Mouse (Mus musculus): ENCODE measurements around the gene Ranbp17. TPM values are rescaled to one million over a fixed set of nuclear protein-coding genes. Genes with fewer than 3 reads are reported as not detected.

Ranbp17 gene
- polyA plus RNA-seq, 1 experiment from 2014 or later, result 3.1 TPM

DNA sequence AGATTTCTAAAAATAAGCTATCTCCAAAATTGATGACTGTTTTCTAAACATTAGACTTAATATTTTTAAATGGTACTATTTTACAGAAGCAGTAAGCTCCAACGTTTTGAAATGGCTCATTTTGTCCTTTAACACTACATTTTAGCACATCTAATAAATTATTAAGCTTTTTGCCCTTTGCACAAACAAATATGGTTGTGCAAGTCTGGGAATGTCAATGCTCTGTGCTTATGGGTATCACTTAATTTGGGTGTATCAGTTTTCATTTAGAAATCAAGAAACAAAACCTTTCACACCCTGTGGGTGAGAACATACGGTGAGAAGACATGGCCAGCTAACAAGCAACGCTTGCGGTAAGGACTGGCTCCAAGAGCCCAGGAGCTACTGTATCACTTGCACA lies 108.9 kb downstream of the Ranbp17 start:
- Histone ChIP-seq H3K4me1 (replicated peaks) (no peaks in the 10 kb centered on the region), H3K9ac (no peak overlapping the region), H3K27ac (no peak overlapping the region), H3K36me3 (no peaks in the 10 kb centered on the region), H3K4me2 (no peak overlapping the region), H3K27me3 (no peaks in the 10 kb centered on the region), H3K9me3 (replicated peaks) (no peaks in the 10 kb centered on the region), H3K4me3 (no peak overlapping the region)
- no peak for ATAC-seq (replicated peaks; ENCODE audit: insufficient number of reproducible peaks, insufficient read depth, low FRiP score, low read depth)
- WGBS, result 82% methylated on average over 4 of the region's 4 CpGs

DNA sequence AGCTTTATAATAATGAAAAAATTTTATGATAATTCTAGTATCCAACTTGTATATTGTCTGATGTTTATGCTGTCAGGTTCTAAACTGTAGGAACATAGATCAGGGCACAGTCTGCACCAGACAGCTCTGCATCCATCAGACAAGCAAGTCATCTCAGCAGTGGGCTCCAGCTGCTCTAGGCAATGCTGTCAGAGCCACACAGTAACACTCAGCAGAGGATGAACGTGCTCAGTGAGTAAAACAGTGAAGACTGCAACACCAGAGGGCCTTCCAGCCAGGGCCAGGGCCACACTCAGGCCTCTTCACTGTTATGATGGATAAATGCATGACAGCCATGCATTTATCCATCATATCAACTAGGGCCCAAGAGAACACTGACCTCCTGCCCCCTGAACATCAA lies 114.2 kb downstream of the Ranbp17 start:
- no peaks in the 10 kb centered on the region for H3K36me3 ChIP-seq
- ATAC-seq (replicated peaks; ENCODE audit: insufficient number of reproducible peaks, insufficient read depth, low FRiP score, low read depth), result no peak
- no peak overlapping the region for H3K4me2 ChIP-seq
- no peaks in the 10 kb centered on the region for H3K9me3 ChIP-seq (replicated peaks)
- WGBS, result 63% methylated on average over 1 of the region's 1 CpGs
- H3K4me1 ChIP-seq (replicated peaks), result no peaks in the 10 kb centered on the region
- H3K27ac ChIP-seq, result no peak overlapping the region
- no peak overlapping the region for H3K9ac ChIP-seq
- H3K27me3 ChIP-seq, result no peaks in the 10 kb centered on the region
- H3K4me3 ChIP-seq, result no peak overlapping the region

DNA sequence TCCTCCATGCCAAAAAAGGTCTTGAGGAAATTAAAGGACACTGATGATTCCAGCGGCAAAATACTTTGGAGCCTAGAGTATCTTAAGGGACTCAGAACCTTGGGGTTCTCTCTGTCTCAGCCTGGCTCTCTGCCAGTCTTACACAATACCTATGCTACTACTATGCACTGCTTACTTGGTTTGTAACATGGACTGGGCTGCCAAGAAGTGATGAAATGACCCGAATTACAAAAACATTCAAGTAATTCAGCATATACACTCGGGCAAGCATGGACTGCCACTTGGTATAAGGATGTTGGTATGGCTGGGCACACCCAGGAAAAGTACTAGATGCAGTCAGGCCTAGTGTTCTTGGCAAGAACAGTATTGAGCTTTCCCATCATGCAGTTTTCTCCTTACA lies 114.8 kb downstream of the Ranbp17 start:
- WGBS, result 74% methylated on average over 3 of the region's 3 CpGs
- H3K4me2 ChIP-seq, result no peak overlapping the region
- no peak overlapping the region for H3K27ac ChIP-seq
- no peaks in the 10 kb centered on the region for H3K4me1 ChIP-seq (replicated peaks)
- no peak for ATAC-seq (replicated peaks; ENCODE audit: insufficient number of reproducible peaks, insufficient read depth, low FRiP score, low read depth)
- no peaks in the 10 kb centered on the region for H3K36me3 ChIP-seq
- H3K9me3 ChIP-seq (replicated peaks), result no peaks in the 10 kb centered on the region
- no peaks in the 10 kb centered on the region for H3K27me3 ChIP-seq
- no peak overlapping the region for H3K4me3 ChIP-seq
- H3K9ac ChIP-seq, result no peak overlapping the region

DNA sequence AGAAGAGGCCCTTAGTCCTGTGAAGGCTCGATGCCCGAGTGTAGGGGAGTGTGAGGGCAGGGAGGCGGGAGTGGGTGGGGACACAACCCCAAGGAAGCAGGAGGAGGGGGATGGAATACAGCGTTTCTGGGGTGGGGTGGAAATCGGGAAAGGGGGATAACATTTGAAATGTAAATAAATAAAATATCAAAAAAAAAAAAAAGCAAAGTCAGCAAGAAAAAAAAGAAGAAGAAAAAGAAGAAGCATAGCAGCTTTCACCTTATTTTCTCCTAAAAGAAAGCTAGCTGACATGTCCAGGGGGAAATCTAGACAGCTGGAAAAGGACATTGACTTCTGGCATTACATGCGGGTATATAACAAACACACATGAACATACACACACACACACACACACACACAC lies 117.3 kb downstream of the Ranbp17 start:
- Histone ChIP-seq H3K36me3 (no peaks in the 10 kb centered on the region), H3K4me3 (no peak overlapping the region), H3K4me1 (replicated peaks) (no peaks in the 10 kb centered on the region), H3K9me3 (replicated peaks) (no peaks in the 10 kb centered on the region), H3K4me2 (no peak overlapping the region), H3K27me3 (no peaks in the 10 kb centered on the region), H3K9ac (no peak overlapping the region), H3K27ac (no peak overlapping the region)
- ATAC-seq (replicated peaks; ENCODE audit: insufficient number of reproducible peaks, insufficient read depth, low FRiP score, low read depth), result no peak
- WGBS, result 82% methylated on average over 6 of the region's 6 CpGs

DNA sequence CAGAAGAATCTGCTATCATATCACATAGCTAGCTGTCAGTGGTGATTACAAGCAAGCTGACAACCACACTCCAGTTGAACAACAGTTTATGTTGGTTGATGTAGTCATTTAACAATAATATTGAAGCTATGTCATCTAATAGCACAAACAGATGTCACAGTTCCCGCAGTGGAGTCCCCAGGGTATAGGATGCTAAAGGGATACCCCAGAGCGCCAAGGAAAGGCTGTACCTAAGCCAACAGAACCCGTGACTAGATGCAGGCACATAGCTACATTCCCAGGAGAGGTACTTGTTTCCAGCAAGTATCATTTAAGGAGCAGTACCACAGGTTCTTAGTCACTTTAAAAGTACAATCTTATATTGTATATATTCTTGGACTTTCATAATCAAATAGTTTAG lies 119.5 kb downstream of the Ranbp17 start:
- 82% methylated on average over 3 of the region's 3 CpGs for WGBS
- no peaks in the 10 kb centered on the region for H3K4me1 ChIP-seq (replicated peaks)
- H3K9me3 ChIP-seq (replicated peaks), result no peaks in the 10 kb centered on the region
- H3K36me3 ChIP-seq, result no peaks in the 10 kb centered on the region
- no peak for ATAC-seq (replicated peaks; ENCODE audit: insufficient number of reproducible peaks, insufficient read depth, low FRiP score, low read depth)
- H3K4me2 ChIP-seq, result no peak overlapping the region
- H3K27ac ChIP-seq, result no peak overlapping the region
- H3K27me3 ChIP-seq, result no peaks in the 10 kb centered on the region
- H3K4me3 ChIP-seq, result no peak overlapping the region
- H3K9ac ChIP-seq, result no peak overlapping the region

DNA sequence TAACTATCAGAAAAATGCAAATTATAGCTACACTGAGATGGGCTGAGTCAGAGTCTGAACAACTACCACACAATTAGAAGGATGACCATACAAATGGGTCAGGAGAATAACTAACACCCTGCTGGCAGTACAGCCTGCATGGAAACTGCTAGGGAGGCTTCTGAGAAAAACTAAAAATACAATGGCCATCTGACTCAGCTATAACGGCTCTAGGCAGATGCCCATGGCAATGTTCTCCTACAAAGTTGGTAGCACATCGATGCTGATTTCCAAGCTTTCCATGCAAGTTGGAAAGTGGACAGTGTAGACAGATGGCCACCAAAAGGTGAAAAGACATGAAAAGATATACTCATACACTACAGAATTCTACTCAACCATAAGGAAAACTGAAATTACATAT lies 124.9 kb downstream of the Ranbp17 start:
- Histone ChIP-seq H3K36me3 (no peaks in the 10 kb centered on the region), H3K4me1 (replicated peaks) (no peaks in the 10 kb centered on the region), H3K4me3 (no peak overlapping the region), H3K4me2 (no peak overlapping the region), H3K27me3 (no peaks in the 10 kb centered on the region), H3K9ac (no peak overlapping the region), H3K9me3 (replicated peaks) (no peaks in the 10 kb centered on the region), H3K27ac (no peak overlapping the region)
- no peak for ATAC-seq (replicated peaks; ENCODE audit: insufficient number of reproducible peaks, insufficient read depth, low FRiP score, low read depth)
- WGBS, result 73% methylated on average over 2 of the region's 2 CpGs

DNA sequence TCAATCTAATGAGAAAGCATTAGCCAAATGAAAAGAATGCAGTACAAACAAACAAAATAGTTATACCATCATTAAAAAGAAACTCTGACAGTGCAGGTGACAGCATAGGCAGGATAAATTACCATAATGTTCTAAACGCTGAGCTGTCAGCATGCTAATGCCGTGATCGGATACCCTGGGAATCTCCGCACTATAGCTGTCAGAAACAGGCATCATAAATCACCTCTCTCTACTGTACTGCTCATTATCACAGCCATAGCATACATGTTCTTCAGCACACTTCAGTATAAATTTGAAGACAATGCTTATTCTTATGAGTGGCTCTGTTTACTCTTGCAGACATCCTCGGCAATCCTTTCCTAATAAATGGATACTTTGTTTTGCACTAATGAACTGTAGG lies 151.7 kb downstream of the Ranbp17 start:
- no peak overlapping the region for H3K27ac ChIP-seq
- ATAC-seq (replicated peaks; ENCODE audit: insufficient number of reproducible peaks, insufficient read depth, low FRiP score, low read depth), result no peak
- H3K4me2 ChIP-seq, result no peak overlapping the region
- 69% methylated on average over 5 of the region's 5 CpGs for WGBS
- H3K9me3 ChIP-seq (replicated peaks), result no peaks in the 10 kb centered on the region
- H3K4me1 ChIP-seq (replicated peaks), result no peaks in the 10 kb centered on the region
- H3K4me3 ChIP-seq, result no peak overlapping the region
- no peak overlapping the region for H3K9ac ChIP-seq
- no peaks in the 10 kb centered on the region for H3K36me3 ChIP-seq
- H3K27me3 ChIP-seq, result no peaks in the 10 kb centered on the region

DNA sequence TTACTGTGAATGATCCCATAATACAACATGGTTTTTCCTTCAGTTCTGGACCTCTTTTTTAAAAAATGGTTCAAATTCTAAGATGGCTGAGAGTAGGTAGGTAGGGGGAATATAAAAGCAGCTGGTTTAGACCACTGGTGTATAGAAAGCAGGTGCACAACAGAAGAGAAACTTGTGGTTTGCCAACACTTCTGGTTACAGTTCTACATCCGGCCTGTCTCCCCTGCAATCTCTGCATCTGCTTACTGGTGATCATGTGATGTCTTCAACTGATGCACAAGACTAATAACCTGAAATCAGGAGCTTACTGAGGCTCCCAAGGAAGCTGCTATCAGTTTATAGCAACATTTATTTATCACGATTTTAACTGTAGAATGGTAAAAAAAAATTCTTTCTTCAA lies 164.3 kb downstream of the Ranbp17 start:
- Histone ChIP-seq H3K4me3 (no peak overlapping the region), H3K9ac (no peak overlapping the region), H3K27ac (no peak overlapping the region), H3K9me3 (replicated peaks) (no peaks in the 10 kb centered on the region), H3K4me2 (no peak overlapping the region), H3K36me3 (no peaks in the 10 kb centered on the region), H3K27me3 (no peaks in the 10 kb centered on the region), H3K4me1 (replicated peaks) (no peaks in the 10 kb centered on the region)
- WGBS, result 69% methylated on average over 2 of the region's 2 CpGs
- no peak for ATAC-seq (replicated peaks; ENCODE audit: insufficient number of reproducible peaks, insufficient read depth, low FRiP score, low read depth)

DNA sequence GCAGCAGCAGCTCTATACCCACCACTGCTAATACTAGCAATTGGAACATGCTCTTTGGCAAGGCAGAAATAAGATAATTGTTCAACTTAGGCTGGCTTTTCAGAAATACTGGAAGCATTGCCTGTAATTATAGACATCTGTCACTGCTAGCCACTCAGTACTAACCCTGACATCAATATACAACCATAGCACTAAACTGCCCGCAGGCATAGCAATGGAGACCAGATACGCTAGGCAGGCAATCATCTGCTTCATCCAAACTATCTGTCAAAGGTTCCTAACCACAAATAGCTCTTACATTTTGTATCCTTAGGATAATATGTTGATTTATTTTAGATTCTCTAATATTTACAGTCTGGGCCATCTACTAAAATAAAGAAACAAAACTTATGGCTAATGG lies 171.5 kb downstream of the Ranbp17 start:
- Histone ChIP-seq H3K4me2 (no peak overlapping the region), H3K4me1 (replicated peaks) (no peaks in the 10 kb centered on the region), H3K9ac (no peak overlapping the region), H3K9me3 (replicated peaks) (no peaks in the 10 kb centered on the region), H3K27ac (no peak overlapping the region), H3K27me3 (no peaks in the 10 kb centered on the region), H3K36me3 (no peaks in the 10 kb centered on the region), H3K4me3 (no peak overlapping the region)
- 87% methylated on average over 2 of the region's 2 CpGs for WGBS
- no peak for ATAC-seq (replicated peaks; ENCODE audit: insufficient number of reproducible peaks, insufficient read depth, low FRiP score, low read depth)

DNA sequence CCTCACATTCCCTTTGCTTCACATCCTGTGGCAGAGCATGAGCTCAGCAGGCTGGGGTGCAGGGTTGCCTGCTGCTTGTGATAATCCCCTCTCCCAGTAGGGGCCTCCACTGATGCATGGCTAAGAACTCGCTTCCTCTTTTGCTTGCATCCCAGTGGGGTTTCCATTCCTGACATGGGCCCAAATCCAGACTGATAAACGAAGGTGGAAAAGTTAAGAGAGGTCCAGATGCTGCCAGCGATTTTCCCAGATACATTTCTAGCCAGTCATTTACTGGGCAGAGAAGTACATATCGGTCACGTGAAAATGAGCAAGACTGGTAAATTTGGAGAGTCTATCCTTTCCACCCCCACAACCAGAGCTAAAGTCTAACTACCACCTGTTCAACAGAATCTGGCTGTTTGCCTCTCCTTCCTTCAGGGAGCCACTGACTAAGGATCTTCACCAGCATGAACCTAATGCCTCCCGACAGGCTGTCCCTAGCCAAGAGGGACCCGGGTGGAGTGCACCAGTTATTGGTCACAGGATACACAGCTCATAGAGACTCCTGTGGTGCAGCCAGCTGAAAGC lies 176.9 kb downstream of the Ranbp17 start:
- H3K9me3 ChIP-seq (replicated peaks), result no peaks in the 10 kb centered on the region
- H3K4me3 ChIP-seq, result no peak overlapping the region
- 39% methylated on average over 7 of the region's 7 CpGs for WGBS
- no peak overlapping the region for H3K9ac ChIP-seq
- H3K4me1 ChIP-seq (replicated peaks), result no peaks in the 10 kb centered on the region
- no peaks in the 10 kb centered on the region for H3K27me3 ChIP-seq
- H3K36me3 ChIP-seq, result no peaks in the 10 kb centered on the region
- no peak for ATAC-seq (replicated peaks; ENCODE audit: insufficient number of reproducible peaks, insufficient read depth, low FRiP score, low read depth)
- H3K27ac ChIP-seq, result no peak overlapping the region
- no peak overlapping the region for H3K4me2 ChIP-seq

DNA sequence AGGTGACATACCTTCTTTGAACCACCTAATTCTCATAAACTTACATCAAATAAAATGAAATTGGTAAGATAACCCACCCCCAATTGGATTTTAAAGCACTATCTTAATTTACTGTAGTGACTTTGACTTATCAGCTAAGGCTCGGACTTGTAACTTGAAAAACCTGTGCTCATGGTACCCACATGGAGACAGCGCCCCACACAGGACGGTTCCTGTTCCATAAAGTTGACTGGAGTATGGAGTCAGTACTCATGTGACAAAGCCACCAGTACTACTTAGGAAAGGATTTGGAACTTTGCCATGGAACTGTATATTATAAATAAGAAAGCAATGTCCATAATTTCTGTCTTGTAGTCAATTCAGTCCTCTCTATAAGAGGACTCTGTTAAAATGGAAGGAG lies 177.9 kb downstream of the Ranbp17 start:
- H3K4me1 ChIP-seq (replicated peaks), result no peaks in the 10 kb centered on the region
- H3K4me3 ChIP-seq, result no peak overlapping the region
- no peaks in the 10 kb centered on the region for H3K9me3 ChIP-seq (replicated peaks)
- no peak overlapping the region for H3K9ac ChIP-seq
- no peaks in the 10 kb centered on the region for H3K27me3 ChIP-seq
- no peaks in the 10 kb centered on the region for H3K36me3 ChIP-seq
- WGBS, result 81% methylated on average over 3 of the region's 3 CpGs
- no peak for ATAC-seq (replicated peaks; ENCODE audit: insufficient number of reproducible peaks, insufficient read depth, low FRiP score, low read depth)
- H3K27ac ChIP-seq, result no peak overlapping the region
- H3K4me2 ChIP-seq, result no peak overlapping the region

DNA sequence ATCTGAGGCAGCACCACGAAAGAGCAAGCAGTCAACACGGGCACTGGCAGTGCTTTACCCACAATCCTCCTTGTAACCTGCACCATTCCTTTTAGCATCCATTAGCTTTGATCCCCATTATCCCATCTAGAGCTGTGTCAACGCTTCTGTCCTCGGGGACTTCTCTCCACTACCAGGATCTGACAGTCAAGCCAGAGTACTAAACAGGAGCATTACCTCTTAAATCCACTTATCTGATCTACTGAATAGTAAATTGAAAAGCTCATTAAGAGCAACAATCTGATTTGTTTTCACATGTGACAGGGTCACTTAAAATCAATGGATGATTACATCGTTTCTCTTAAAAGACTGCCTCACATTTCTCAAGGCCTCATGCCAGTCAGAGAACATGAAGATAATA lies 181.4 kb downstream of the Ranbp17 start:
- no peaks in the 10 kb centered on the region for H3K9me3 ChIP-seq (replicated peaks)
- no peaks in the 10 kb centered on the region for H3K27me3 ChIP-seq
- H3K4me1 ChIP-seq (replicated peaks), result no peaks in the 10 kb centered on the region
- no peak for ATAC-seq (replicated peaks; ENCODE audit: insufficient number of reproducible peaks, insufficient read depth, low FRiP score, low read depth)
- no peak overlapping the region for H3K27ac ChIP-seq
- no peak overlapping the region for H3K4me2 ChIP-seq
- 41% methylated on average over 5 of the region's 5 CpGs for WGBS
- no peak overlapping the region for H3K9ac ChIP-seq
- no peaks in the 10 kb centered on the region for H3K36me3 ChIP-seq
- no peak overlapping the region for H3K4me3 ChIP-seq

Measured in heart, embryonic 15.5 days (tissue).